Mouse (Mus musculus): ENCODE data around the gene Jag2. TPM values are rescaled to one million over a fixed set of nuclear protein-coding genes. Genes with fewer than 3 reads are reported as not detected.

Jag2 gene
- polyA plus RNA-seq, 1 experiment from 2014 or later: 0.34 TPM

DNA sequence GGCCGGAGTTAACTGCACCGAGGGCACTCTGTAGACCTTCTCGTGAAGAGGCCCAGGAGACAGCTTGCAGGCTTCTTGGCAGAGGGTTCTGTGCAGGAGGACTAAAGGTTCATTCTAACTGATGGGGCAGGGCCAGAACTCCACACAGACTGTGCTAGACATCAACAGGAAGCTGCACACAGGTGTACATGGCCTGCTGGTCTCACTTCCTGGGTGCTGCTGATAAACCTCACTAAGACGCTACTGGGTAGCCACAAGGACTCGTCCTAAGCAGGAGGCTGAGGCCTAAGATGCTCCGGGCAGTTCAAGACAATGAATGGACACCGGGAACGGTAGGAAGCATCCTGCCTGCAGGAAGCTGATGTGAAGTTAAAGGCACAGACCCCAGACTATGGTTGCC lies 29.8 kb upstream of the Jag2 start:
- Histone ChIP-seq H3K4me2 (ENCODE audit: low read depth, low read length) (no peak overlapping the region), H3K4me1 (ENCODE audit: control insufficient read depth, low read depth, low read length) (peaks cover 2% of the 10 kb centered on the region), H3K36me3 (ENCODE audit: control insufficient read depth, insufficient read depth) (peaks cover 39% of the 10 kb centered on the region), H3K9ac (ENCODE audit: low read depth, low read length) (no peak overlapping the region), H3K9me3 (replicated peaks; ENCODE audit: control insufficient read depth, low read length) (no peaks in the 10 kb centered on the region), H3K27me3 (ENCODE audit: control insufficient read depth, insufficient read depth, low read depth, low read length) (no peaks in the 10 kb centered on the region), H3K4me3 (ENCODE audit: low read depth, low read length) (no peak overlapping the region), H3K27ac (ENCODE audit: low read length) (no peak overlapping the region)
- ATAC-seq (ENCODE audit: low read depth): no peak
- WGBS (ENCODE audit: insufficient replicate concordance): 74% methylated on average over 8 of the region's 8 CpGs

DNA sequence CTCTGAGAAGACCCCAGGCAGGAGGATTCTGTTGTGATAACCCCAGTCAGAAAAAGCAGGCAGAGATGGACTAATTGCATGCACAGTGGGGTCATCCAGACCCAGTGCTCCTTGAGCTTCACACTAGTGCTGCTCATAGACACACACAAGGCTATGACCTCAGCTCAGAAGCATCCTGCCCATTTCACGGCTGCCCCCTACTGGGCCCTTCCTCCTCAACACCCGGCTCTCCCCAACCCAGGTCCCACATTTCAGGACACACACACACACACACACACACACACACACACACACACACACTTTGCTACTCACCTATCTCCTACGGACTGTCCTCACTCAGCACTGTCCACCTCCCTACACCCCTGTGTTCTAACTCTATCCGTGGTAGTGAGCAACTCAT lies 28.7 kb upstream of the Jag2 start:
- peaks cover 31% of the 10 kb centered on the region for H3K36me3 ChIP-seq (ENCODE audit: control insufficient read depth, insufficient read depth)
- H3K4me1 ChIP-seq (ENCODE audit: control insufficient read depth, low read depth, low read length): peaks cover 2% of the 10 kb centered on the region
- ATAC-seq (ENCODE audit: low read depth): no peak
- H3K27ac ChIP-seq (ENCODE audit: low read length): no peak overlapping the region
- H3K27me3 ChIP-seq (ENCODE audit: control insufficient read depth, insufficient read depth, low read depth, low read length): no peaks in the 10 kb centered on the region
- H3K4me2 ChIP-seq (ENCODE audit: low read depth, low read length): no peak overlapping the region
- WGBS (ENCODE audit: insufficient replicate concordance): 37% methylated on average over 4 of the region's 4 CpGs
- H3K9me3 ChIP-seq (replicated peaks; ENCODE audit: control insufficient read depth, low read length): no peaks in the 10 kb centered on the region
- H3K9ac ChIP-seq (ENCODE audit: low read depth, low read length): no peak overlapping the region
- H3K4me3 ChIP-seq (ENCODE audit: low read depth, low read length): no peak overlapping the region

DNA sequence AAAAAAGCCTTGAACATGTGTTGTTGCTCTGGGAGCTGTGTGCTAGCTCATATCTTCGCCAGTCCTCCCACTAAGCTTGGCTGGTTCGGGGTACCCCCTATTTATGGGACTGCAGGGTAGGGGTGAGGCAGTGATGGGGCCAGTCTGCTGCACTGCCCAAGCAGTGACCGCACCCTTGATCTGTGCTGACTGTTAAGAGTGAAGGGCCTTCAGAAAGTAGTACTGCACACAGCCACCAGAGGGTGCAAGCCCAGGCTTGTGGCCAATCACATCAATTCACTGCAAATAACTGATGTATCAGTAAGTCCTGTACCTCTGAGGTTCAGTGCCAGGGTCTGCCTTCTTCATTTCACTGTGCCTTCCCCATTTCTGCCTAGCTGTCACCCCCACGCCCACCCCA lies 26.2 kb upstream of the Jag2 start:
- 35% methylated on average over 4 of the region's 4 CpGs for WGBS (ENCODE audit: insufficient replicate concordance)
- no peak overlapping the region for H3K4me2 ChIP-seq (ENCODE audit: low read depth, low read length)
- peaks cover 17% of the 10 kb centered on the region for H3K27me3 ChIP-seq (ENCODE audit: control insufficient read depth, insufficient read depth, low read depth, low read length)
- peaks cover 3% of the 10 kb centered on the region for H3K4me1 ChIP-seq (ENCODE audit: control insufficient read depth, low read depth, low read length)
- no peak overlapping the region for H3K4me3 ChIP-seq (ENCODE audit: low read depth, low read length)
- no peak overlapping the region for H3K9ac ChIP-seq (ENCODE audit: low read depth, low read length)
- H3K27ac ChIP-seq (ENCODE audit: low read length): no peak overlapping the region
- peak; percentile 61 for ATAC-seq (ENCODE audit: low read depth)
- H3K36me3 ChIP-seq (ENCODE audit: control insufficient read depth, insufficient read depth): peaks cover 7% of the 10 kb centered on the region
- H3K9me3 ChIP-seq (replicated peaks; ENCODE audit: control insufficient read depth, low read length): no peaks in the 10 kb centered on the region

DNA sequence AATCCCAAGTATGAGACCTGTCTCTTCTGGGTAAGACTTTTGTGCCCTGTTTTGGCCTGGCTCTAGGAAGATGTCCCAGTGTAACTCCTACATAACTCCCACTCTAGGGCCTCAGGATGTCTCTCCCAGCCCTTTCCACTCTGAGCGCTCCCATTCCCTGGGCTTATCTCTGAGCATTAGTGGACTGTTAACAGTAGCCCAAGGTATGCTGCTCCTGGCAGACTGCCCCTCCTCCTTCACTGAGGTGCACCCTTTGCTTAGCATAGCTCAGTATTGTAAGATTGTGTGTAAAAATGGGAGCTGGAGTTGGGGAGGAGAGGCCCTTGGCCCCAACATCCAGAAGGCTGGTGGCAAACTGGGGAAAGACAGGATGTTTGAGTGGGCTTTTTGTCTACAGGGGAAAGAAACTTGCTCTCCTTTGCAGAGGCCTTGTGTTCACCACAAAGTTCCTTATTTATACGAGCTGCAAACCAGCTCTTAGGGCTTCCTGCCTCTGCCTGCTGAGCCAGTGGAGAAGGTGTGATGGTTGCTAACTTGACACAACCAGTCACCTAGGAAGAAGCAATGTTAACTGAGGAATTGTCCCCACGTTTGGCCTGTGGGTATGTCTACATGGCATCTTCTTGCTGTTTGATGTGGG lies 23.5 kb upstream of the Jag2 start:
- no peak for ATAC-seq (ENCODE audit: low read depth)
- no peak overlapping the region for H3K4me3 ChIP-seq (ENCODE audit: low read depth, low read length)
- peaks cover 14% of the 10 kb centered on the region for H3K4me1 ChIP-seq (ENCODE audit: control insufficient read depth, low read depth, low read length)
- no peaks in the 10 kb centered on the region for H3K36me3 ChIP-seq (ENCODE audit: control insufficient read depth, insufficient read depth)
- H3K9ac ChIP-seq (ENCODE audit: low read depth, low read length): no peak overlapping the region
- WGBS (ENCODE audit: insufficient replicate concordance): 30% methylated on average over 3 of the region's 3 CpGs
- H3K4me2 ChIP-seq (ENCODE audit: low read depth, low read length): no peak overlapping the region
- no peak overlapping the region for H3K27ac ChIP-seq (ENCODE audit: low read length)
- no peaks in the 10 kb centered on the region for H3K9me3 ChIP-seq (replicated peaks; ENCODE audit: control insufficient read depth, low read length)
- peaks cover 45% of the 10 kb centered on the region for H3K27me3 ChIP-seq (ENCODE audit: control insufficient read depth, insufficient read depth, low read depth, low read length)

DNA sequence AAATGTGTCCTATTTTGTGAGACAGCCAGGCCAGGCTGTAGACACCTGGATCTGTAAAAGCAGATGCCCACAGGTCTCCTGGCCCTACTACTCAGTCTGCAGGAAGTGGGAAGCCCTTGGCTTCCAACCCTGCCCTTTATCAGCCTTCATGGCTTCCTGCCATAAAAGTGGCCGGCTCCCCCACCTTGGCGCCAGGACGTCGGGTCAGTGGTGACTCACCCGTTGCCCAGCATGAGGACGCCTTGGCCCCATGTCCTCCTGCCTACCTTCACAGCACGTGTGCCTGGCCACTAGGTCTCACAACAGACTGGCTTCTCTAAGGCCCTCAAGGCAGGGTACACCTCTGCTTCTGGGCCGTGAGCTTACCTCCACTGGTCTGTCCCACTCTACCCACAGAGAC lies 22.9 kb upstream of the Jag2 start:
- ATAC-seq (ENCODE audit: low read depth): no peak
- no peak overlapping the region for H3K9ac ChIP-seq (ENCODE audit: low read depth, low read length)
- H3K27me3 ChIP-seq (ENCODE audit: control insufficient read depth, insufficient read depth, low read depth, low read length): peaks cover 45% of the 10 kb centered on the region

DNA sequence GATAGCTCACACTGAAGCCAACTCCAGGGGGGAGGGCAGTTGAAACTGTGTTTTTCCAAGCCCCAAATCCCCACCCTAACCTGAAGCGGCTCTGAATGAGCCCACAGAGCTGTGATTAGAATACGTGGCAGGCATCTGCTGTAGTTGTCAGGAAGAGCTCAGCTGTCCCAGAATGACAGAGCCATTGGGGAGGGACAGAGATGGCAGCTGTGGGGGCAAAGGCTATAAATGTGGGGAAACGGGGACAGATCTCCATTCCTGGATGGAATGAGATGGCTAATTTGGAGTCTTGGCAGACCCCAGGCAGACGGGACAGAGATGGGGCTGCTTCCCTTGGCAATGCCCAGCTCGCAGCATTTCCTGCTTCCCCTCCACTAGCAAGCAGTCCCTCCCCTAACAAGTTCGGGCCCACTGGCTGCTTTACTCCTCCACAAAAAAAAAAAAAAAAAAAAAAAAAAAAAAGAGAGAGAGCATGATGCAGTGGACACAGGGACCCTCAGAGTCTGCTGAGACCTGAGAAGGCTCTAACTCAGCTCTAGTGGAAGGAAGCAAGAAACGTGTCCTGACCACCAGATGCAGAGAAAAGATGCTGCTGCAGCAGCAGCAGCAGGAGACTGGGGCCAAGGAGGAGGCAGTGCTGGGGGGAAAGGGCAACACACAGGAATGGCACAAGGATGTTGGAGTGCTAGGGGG lies 21.7 kb upstream of the Jag2 start:
- Histone ChIP-seq H3K9me3 (replicated peaks; ENCODE audit: control insufficient read depth, low read length) (no peaks in the 10 kb centered on the region), H3K27me3 (ENCODE audit: control insufficient read depth, insufficient read depth, low read depth, low read length) (peaks cover 48% of the 10 kb centered on the region), H3K4me2 (ENCODE audit: low read depth, low read length) (0 out of 2 replicates have a peak overlapping the region, but pooled peaks have one; percentile 97), H3K4me3 (ENCODE audit: low read depth, low read length) (no peak overlapping the region), H3K9ac (ENCODE audit: low read depth, low read length) (no peak overlapping the region), H3K4me1 (ENCODE audit: control insufficient read depth, low read depth, low read length) (peaks cover 14% of the 10 kb centered on the region), H3K36me3 (ENCODE audit: control insufficient read depth, insufficient read depth) (no peaks in the 10 kb centered on the region), H3K27ac (ENCODE audit: low read length) (no peak overlapping the region)
- ATAC-seq (ENCODE audit: low read depth): no peak
- 18% methylated on average over 7 of the region's 7 CpGs for WGBS (ENCODE audit: insufficient replicate concordance)

More for the DNA sequence above, 22.9 kb upstream of the Jag2 start:
- Histone ChIP-seq H3K27ac (ENCODE audit: low read length) (no peak overlapping the region), H3K4me1 (ENCODE audit: control insufficient read depth, low read depth, low read length) (peaks cover 14% of the 10 kb centered on the region), H3K36me3 (ENCODE audit: control insufficient read depth, insufficient read depth) (no peaks in the 10 kb centered on the region), H3K4me3 (ENCODE audit: low read depth, low read length) (no peak overlapping the region), H3K9me3 (replicated peaks; ENCODE audit: control insufficient read depth, low read length) (no peaks in the 10 kb centered on the region), H3K4me2 (ENCODE audit: low read depth, low read length) (no peak overlapping the region)
- 15% methylated on average over 8 of the region's 8 CpGs for WGBS (ENCODE audit: insufficient replicate concordance)

DNA sequence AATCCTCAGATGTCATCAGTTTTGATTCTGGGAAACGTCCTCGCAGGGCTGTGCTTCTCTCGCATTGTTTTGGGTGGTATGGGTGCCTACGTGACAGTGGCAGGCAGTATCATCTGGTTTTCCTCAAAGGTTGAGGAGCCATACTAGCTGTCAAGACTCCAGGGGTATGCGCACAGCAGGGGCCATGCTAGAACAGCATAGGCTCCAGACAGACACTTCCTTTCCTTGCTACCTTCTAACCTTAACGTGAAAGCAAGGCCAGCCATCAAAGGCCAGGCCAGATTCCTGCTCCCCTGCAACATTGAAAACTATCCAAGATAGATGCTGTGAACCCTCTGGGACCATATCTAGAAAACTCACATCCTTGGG lies 21.2 kb upstream of the Jag2 start:
- Histone ChIP-seq H3K9me3 (replicated peaks; ENCODE audit: control insufficient read depth, low read length) (no peaks in the 10 kb centered on the region), H3K4me2 (ENCODE audit: low read depth, low read length) (peak overlapping the region; percentile 97), H3K4me3 (ENCODE audit: low read depth, low read length) (peak overlapping the region; percentile 62), H3K4me1 (ENCODE audit: control insufficient read depth, low read depth, low read length) (peaks cover 13% of the 10 kb centered on the region), H3K36me3 (ENCODE audit: control insufficient read depth, insufficient read depth) (no peaks in the 10 kb centered on the region), H3K27ac (ENCODE audit: low read length) (no peak overlapping the region), H3K27me3 (ENCODE audit: control insufficient read depth, insufficient read depth, low read depth, low read length) (peaks cover 48% of the 10 kb centered on the region), H3K9ac (ENCODE audit: low read depth, low read length) (no peak overlapping the region)
- no peak for ATAC-seq (ENCODE audit: low read depth)
- WGBS (ENCODE audit: insufficient replicate concordance): 5% methylated on average over 6 of the region's 6 CpGs

DNA sequence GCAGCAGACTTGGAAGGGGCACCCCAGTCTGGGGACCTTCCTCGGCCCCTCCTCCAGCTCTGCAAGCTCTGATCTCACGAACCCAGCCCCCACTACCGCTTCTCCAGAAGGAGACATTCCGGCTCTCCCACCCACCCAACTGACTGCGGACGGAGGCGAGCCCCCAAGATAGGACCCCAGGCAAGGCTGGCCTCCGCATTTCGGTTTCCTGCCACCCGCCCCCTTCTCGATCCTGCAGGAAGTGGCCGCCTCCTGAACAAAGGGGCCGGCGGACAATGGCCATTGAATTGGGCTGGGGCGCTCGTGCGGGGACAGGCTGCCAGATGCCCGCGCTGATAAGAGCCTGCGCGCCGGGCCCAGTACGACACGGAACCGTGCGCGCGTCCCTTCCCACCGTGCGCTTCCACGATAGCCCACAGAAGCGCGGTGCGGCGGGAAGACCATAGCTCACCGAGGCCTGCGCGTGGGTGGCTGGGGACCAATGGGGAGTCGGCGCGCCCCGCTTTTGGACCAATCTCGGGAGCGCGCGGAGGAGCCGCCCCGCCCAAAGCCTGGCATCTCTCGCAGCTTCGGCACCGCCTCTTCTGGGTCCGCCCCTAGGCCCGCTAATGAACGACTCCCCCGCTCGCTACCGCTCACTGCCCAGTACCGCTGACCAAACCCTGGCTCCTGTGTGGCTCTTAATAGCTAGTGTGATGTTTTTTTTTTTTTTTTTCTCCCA lies 20.6 kb upstream of the Jag2 start:
- Histone ChIP-seq H3K36me3 (ENCODE audit: control insufficient read depth, insufficient read depth) (no peaks in the 10 kb centered on the region), H3K9me3 (replicated peaks; ENCODE audit: control insufficient read depth, low read length) (no peaks in the 10 kb centered on the region), H3K27me3 (ENCODE audit: control insufficient read depth, insufficient read depth, low read depth, low read length) (peaks cover 48% of the 10 kb centered on the region), H3K9ac (ENCODE audit: low read depth, low read length) (peak overlapping the region; percentile 59), H3K27ac (ENCODE audit: low read length) (no peak overlapping the region), H3K4me3 (ENCODE audit: low read depth, low read length) (peak overlapping the region; percentile 62), H3K4me2 (ENCODE audit: low read depth, low read length) (peak overlapping the region; percentile 97), H3K4me1 (ENCODE audit: control insufficient read depth, low read depth, low read length) (peaks cover 11% of the 10 kb centered on the region)
- under 1% methylated on average over 57 of the region's 58 CpGs for WGBS (ENCODE audit: insufficient replicate concordance)
- peak; percentile 86 for ATAC-seq (ENCODE audit: low read depth)

DNA sequence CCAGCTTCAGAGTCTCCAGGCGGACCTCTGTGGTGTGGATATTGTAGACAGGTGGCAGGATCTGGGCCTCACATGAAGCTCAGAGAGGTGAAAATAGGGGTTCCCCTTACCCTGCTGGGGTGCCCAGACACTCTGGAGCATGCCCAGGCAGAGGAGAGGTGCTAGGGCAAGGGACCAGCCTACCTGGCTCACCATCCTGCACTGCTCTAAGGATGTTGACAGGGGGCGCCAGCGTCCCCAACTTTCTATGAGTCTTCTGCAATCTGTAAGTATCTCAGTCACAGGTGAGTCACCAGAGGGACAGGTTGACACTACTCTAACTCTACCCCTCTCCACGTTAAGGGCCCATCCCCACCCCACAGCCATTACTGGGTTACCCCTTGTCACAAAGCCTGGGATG lies 17.7 kb upstream of the Jag2 start:
- Histone ChIP-seq H3K4me2 (ENCODE audit: low read depth, low read length) (no peak overlapping the region), H3K4me3 (ENCODE audit: low read depth, low read length) (no peak overlapping the region), H3K9me3 (replicated peaks; ENCODE audit: control insufficient read depth, low read length) (no peaks in the 10 kb centered on the region), H3K4me1 (ENCODE audit: control insufficient read depth, low read depth, low read length) (peaks cover 13% of the 10 kb centered on the region), H3K27me3 (ENCODE audit: control insufficient read depth, insufficient read depth, low read depth, low read length) (peaks cover 45% of the 10 kb centered on the region), H3K9ac (ENCODE audit: low read depth, low read length) (no peak overlapping the region), H3K36me3 (ENCODE audit: control insufficient read depth, insufficient read depth) (no peaks in the 10 kb centered on the region), H3K27ac (ENCODE audit: low read length) (no peak overlapping the region)
- WGBS (ENCODE audit: insufficient replicate concordance): 22% methylated on average over 4 of the region's 4 CpGs
- no peak for ATAC-seq (ENCODE audit: low read depth)
